Mouse (Mus musculus) midbrain, embryonic 16.5 days (tissue): ENCODE data around the gene Spen. TPM values are rescaled to one million over a fixed set of nuclear protein-coding genes. Genes with fewer than 3 reads are reported as not detected.

Experiments used
- ATAC-seq: fragments of 200-750 bp; cut with Nextera tagmentation; 2 replicates; pipeline ENCODE4 v1.8.0; 2017; ENCODE audit warnings: moderate TSS enrichment
- H3K27ac ChIP-seq: fragments of 300-500 bp; sonication (generic); 2 replicates; pipeline ENCODE4 v1.5.1; 2014; ENCODE audit warnings: mild to moderate bottlenecking, low read length, mixed read lengths
- H3K27me3 ChIP-seq: fragments of 300-500 bp; sonication (generic); 2 replicates; pipeline ENCODE4 v1.6.1; 2014; ENCODE audit warnings: low read depth, low read length, mixed read lengths; ENCODE audit not compliant: control insufficient read depth, insufficient read depth
- H3K36me3 ChIP-seq: fragments of 300-500 bp; sonication (generic); 2 replicates; pipeline ENCODE4 v1.6.1; 2014; ENCODE audit warnings: mild to moderate bottlenecking, low read length, moderate library complexity, mixed read lengths; ENCODE audit not compliant: control insufficient read depth, insufficient read depth
- H3K4me1 ChIP-seq: fragments of 300-500 bp; sonication (generic); 2 replicates; pipeline ENCODE4 v1.6.1; 2014; ENCODE audit warnings: mild to moderate bottlenecking, low read length, mixed read lengths; ENCODE audit not compliant: control insufficient read depth, insufficient read depth
- H3K4me2 ChIP-seq: fragments of 300-500 bp; sonication (generic); 2 replicates; pipeline ENCODE4 v1.6.1; 2014; ENCODE audit warnings: mild to moderate bottlenecking, low read length, mixed read lengths
- H3K4me3 ChIP-seq: fragments of 300-500 bp; sonication (generic); 2 replicates; pipeline ENCODE4 v1.5.1; 2014; ENCODE audit warnings: low read depth, mild to moderate bottlenecking, low read length, moderate library complexity, mixed read lengths
- H3K9ac ChIP-seq: fragments of 300-500 bp; sonication (generic); 2 replicates; pipeline ENCODE4 v1.6.1; 2014; ENCODE audit warnings: low read depth, low read length, mixed read lengths
- H3K9me3 ChIP-seq: fragments of 300-500 bp; sonication (generic); replicated peaks from 2 replicates; pipeline ENCODE4 v1.6.1; 2014; ENCODE audit warnings: mild to moderate bottlenecking, low read length, mixed read lengths; ENCODE audit not compliant: control insufficient read depth, poor library complexity, severe bottlenecking
- WGBS: fragments of 180-500 bp; shearing (Covaris S2); extraction: QIAGEN DNeasy Blood & Tissue Kit; methylation state at CpG from one replicate; pipeline ENCODE4 v1.1.7; 2014; 5-methylcytosine and 5-hydroxymethylcytosine counted together
- polyA plus RNA-seq: library from polyadenylated mRNA; unstranded; fragments of >200 nt; fragmentation: Nextera tagmentation; extraction: Ambion mirVana; gene quantifications from 2 replicates; pipeline ENCODE4 v1.2.1, GENCODE M21; 2015

The Spen gene
- polyA plus RNA-seq, 1 experiment from 2014 or later: 13.6 TPM

- no peak overlapping the region for H3K4me2 ChIP-seq
- 73% methylated on average over 2 of the region's 2 CpGs for WGBS
- H3K27ac ChIP-seq: no peak overlapping the region
- H3K4me3 ChIP-seq: no peak overlapping the region
- no peaks in the 10 kb centered on the region for H3K27me3 ChIP-seq
- ATAC-seq: no peak
- no peaks in the 10 kb centered on the region; the same call in 1 of the 2 replicates for H3K9me3 ChIP-seq
- H3K36me3 ChIP-seq: peaks cover 13% of the 10 kb centered on the region
- H3K9ac ChIP-seq: no peak overlapping the region
- no peaks in the 10 kb centered on the region; the same call in 1 of the 2 replicates for H3K4me1 ChIP-seq
Measured at GRCm38 (mm10) chr4:141525940-141526339, 12.5 kb downstream of the Spen start.

- Histone ChIP-seq H3K27ac (no peak overlapping the region), H3K4me2 (no peak overlapping the region), H3K4me3 (no peak overlapping the region), H3K4me1 (no peaks in the 10 kb centered on the region; the same call in 1 of the 2 replicates), H3K9me3 (no peaks in the 10 kb centered on the region), H3K36me3 (peaks cover 20% of the 10 kb centered on the region), H3K27me3 (no peaks in the 10 kb centered on the region), H3K9ac (no peak overlapping the region)
- no peak for ATAC-seq
- WGBS: 64% methylated on average over 6 of the region's 6 CpGs
Measured at GRCm38 (mm10) chr4:141524658-141525057, 13.7 kb downstream of the Spen start.

GRCm38 (mm10) chr4:141523128-141523527, 15.3 kb downstream of the Spen start:
- 87% methylated on average over 11 of the region's 11 CpGs for WGBS
- no peak for ATAC-seq
- no peak overlapping the region for H3K27ac ChIP-seq

GRCm38 (mm10) chr4:141518386-141518785, 20.0 kb downstream of the Spen start:
- H3K27ac ChIP-seq: no peak overlapping the region
- no peaks in the 10 kb centered on the region for H3K27me3 ChIP-seq
- WGBS: 91% methylated on average over 3 of the region's 3 CpGs
- peaks cover 3% of the 10 kb centered on the region; the same call in 1 of the 2 replicates for H3K4me1 ChIP-seq
- no peak overlapping the region for H3K4me3 ChIP-seq
- H3K36me3 ChIP-seq: peaks cover 27% of the 10 kb centered on the region
- H3K9ac ChIP-seq: no peak overlapping the region
- ATAC-seq: no peak
- H3K4me2 ChIP-seq: no peak overlapping the region
- no peaks in the 10 kb centered on the region for H3K9me3 ChIP-seq

More at GRCm38 (mm10) chr4:141523128-141523527, 15.3 kb downstream of the Spen start:
- no peaks in the 10 kb centered on the region for H3K9me3 ChIP-seq
- H3K27me3 ChIP-seq: no peaks in the 10 kb centered on the region
- no peaks in the 10 kb centered on the region; the same call in 1 of the 2 replicates for H3K4me1 ChIP-seq
- no peak overlapping the region for H3K9ac ChIP-seq
- H3K36me3 ChIP-seq: peaks cover 21% of the 10 kb centered on the region
- H3K4me3 ChIP-seq: no peak overlapping the region
- no peak overlapping the region for H3K4me2 ChIP-seq

- Histone ChIP-seq H3K4me2 (no peak overlapping the region), H3K36me3 (peaks cover 6% of the 10 kb centered on the region; the same call in 1 of the 2 replicates), H3K27ac (no peak overlapping the region), H3K4me1 (0 out of 2 replicates have a peak, but pooled peaks cover 3% of the 10 kb centered on the region), H3K27me3 (no peaks in the 10 kb centered on the region), H3K4me3 (no peak overlapping the region), H3K9me3 (no peaks in the 10 kb centered on the region), H3K9ac (no peak overlapping the region)
- WGBS: 69% methylated on average over 12 of the region's 12 CpGs
- no peak for ATAC-seq
Measured at GRCm38 (mm10) chr4:141514179-141514641, 24.2 kb downstream of the Spen start.

- Histone ChIP-seq H3K36me3 (peaks cover 5% of the 10 kb centered on the region; the same call in 1 of the 2 replicates), H3K27ac (no peak overlapping the region), H3K27me3 (no peaks in the 10 kb centered on the region), H3K4me2 (no peak overlapping the region), H3K4me1 (peaks cover 6% of the 10 kb centered on the region), H3K9me3 (no peaks in the 10 kb centered on the region), H3K9ac (no peak overlapping the region), H3K4me3 (no peak overlapping the region)
- WGBS: 83% methylated on average over 6 of the region's 6 CpGs
- ATAC-seq: no peak
Measured at GRCm38 (mm10) chr4:141512145-141512544, 26.3 kb downstream of the Spen start.

- no peak for ATAC-seq
- WGBS: 87% methylated on average over 13 of the region's 13 CpGs
Measured at GRCm38 (mm10) chr4:141510457-141510856, 27.9 kb downstream of the Spen start.

GRCm38 (mm10) chr4:141506893-141507292, 31.5 kb downstream of the Spen start:
- 69% methylated on average over 10 of the region's 10 CpGs for WGBS
- ATAC-seq: 0 out of 2 replicates have a peak, but pooled peaks have one; percentile 41
- H3K27ac ChIP-seq: peak overlapping the region; percentile 74
- H3K4me2 ChIP-seq: no peak overlapping the region
- peaks cover 12% of the 10 kb centered on the region for H3K4me1 ChIP-seq
- H3K27me3 ChIP-seq: no peaks in the 10 kb centered on the region
- H3K9me3 ChIP-seq: no peaks in the 10 kb centered on the region
- no peak overlapping the region for H3K4me3 ChIP-seq
- no peaks in the 10 kb centered on the region for H3K36me3 ChIP-seq
- no peak overlapping the region for H3K9ac ChIP-seq

More at GRCm38 (mm10) chr4:141510457-141510856, 27.9 kb downstream of the Spen start:
- Histone ChIP-seq H3K4me3 (no peak overlapping the region), H3K4me2 (no peak overlapping the region), H3K9me3 (no peaks in the 10 kb centered on the region), H3K27ac (no peak overlapping the region), H3K27me3 (no peaks in the 10 kb centered on the region), H3K9ac (no peak overlapping the region), H3K4me1 (peaks cover 15% of the 10 kb centered on the region), H3K36me3 (no peaks in the 10 kb centered on the region)

GRCm38 (mm10) chr4:141506352-141506751, 32.0 kb downstream of the Spen start:
- ATAC-seq: peak; percentile 62; the same call in 1 of the 2 replicates
- H3K4me1 ChIP-seq: peaks cover 13% of the 10 kb centered on the region
- H3K9me3 ChIP-seq: no peaks in the 10 kb centered on the region
- H3K4me2 ChIP-seq: no peak overlapping the region; the same call in 1 of the 2 replicates
- H3K9ac ChIP-seq: no peak overlapping the region
- H3K27ac ChIP-seq: peak overlapping the region; percentile 74
- no peak overlapping the region for H3K4me3 ChIP-seq
- 51% methylated on average over 10 of the region's 10 CpGs for WGBS
- H3K27me3 ChIP-seq: no peaks in the 10 kb centered on the region
- no peaks in the 10 kb centered on the region for H3K36me3 ChIP-seq
